Mouse (Mus musculus) left cerebral cortex, postnatal 36 days (tissue): ENCODE data around the gene Smg1. TPM values are rescaled to one million over a fixed set of nuclear protein-coding genes. Genes with fewer than 3 reads are reported as not detected.

ENCODE experiments used
- DNase-seq, 2 experiments: peaks; one replicate each; pipeline ENCODE4 v3.0.0; 2021 to 2022; ENCODE audit warnings: low spot score in 2 of 2, mixed read lengths in 1 of 2
- intact Hi-C: fragments of 180-260 bp; cut with DNase I; formaldehyde crosslinking; loops from one replicate; pipeline ENCODE4 v1.15.1; 2025
- total RNA-seq, 2 experiments: library from RNA; stranded (reverse); gene quantifications; 2 replicates each; pipeline ENCODE4 v1.2.3; 2021

Gene Smg1
- total RNA-seq, 2 experiments from 2014 or later = 58.7 to 88.1 TPM

DNA sequence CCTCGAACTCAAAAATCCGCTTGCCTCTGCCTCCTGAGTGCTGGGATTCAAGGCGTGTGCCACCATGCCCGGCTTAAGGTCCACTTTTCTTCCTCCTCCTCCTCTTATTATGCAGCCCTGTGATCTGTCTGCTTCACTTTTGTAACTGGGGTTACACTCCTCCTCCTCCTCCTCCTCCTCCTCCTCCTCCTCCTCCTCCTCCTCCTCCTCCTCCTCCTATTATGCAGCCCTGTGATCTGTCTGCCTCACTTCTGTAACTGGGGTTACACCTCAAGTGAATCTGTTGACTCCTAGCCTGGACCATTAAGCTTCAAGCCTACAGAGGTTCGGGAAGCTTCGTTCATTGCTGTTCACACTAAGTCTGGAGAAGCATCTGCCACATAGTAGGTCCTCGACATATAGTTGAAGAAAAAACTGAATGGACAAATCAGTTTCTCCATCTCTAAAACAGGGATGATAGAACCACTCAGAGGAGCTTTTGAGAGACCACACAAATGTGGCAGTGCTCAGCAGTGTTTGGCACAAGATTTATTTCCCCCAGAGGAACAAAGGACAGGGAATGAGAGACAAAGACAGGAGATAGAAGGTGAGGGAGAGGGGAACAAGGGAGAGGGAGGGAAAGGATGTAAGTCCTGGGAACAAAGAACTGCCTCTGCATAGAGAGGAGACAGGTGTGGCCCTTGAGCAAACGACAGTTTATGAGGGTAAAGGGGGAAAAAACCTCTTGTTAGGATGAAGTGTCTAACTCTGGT is 126.5 kb downstream of the Smg1 start:
- DNase-seq = no peak
- intact Hi-C loops = no loop called here

DNA sequence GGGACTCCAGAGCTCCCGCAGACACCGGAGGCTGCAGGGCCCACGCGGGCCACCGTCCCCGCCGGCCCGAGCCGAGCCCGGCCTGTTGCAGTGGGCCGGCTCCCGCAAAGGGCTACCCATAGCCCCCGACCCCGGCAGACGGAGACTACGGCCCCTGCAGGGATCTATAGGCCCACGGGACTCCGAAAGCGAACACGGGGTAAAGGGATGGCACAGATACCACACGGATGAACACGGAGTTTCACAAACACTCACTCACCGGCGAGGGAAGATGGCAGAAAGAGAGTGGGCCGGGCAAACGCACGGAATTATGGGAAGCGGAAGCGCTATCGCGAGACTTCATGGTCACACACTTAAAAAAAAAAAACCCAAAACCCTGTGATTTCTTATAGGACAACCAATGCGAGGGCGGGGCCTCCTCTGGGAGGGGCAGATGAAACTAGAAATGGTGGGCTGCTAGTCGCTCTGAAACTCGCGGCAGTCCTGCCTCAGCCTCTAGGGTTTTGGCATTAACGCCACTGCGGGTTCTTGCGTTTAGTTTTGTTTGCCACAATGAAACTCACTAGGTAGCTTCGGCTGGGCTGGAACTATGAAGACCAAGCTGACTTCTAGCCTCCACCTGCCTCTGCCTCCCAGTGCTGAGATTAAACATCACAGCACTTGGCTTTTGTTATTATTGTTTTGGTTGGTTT is 127.4 kb downstream of the Smg1 start, which contains the start of gene Rps15a:
TSS of gene Rps15a (minus strand) at position 312 of the 692 bp plus-strand sequence.
- peak; percentile 93 to 95 for DNase-seq
- intact Hi-C loops = no loop called here

GRCm38 (mm10) chr7:118115533-118115876 is 128.0 kb downstream of the Smg1 start:
- DNase-seq = no peak
- intact Hi-C loops = no loop called here

DNA sequence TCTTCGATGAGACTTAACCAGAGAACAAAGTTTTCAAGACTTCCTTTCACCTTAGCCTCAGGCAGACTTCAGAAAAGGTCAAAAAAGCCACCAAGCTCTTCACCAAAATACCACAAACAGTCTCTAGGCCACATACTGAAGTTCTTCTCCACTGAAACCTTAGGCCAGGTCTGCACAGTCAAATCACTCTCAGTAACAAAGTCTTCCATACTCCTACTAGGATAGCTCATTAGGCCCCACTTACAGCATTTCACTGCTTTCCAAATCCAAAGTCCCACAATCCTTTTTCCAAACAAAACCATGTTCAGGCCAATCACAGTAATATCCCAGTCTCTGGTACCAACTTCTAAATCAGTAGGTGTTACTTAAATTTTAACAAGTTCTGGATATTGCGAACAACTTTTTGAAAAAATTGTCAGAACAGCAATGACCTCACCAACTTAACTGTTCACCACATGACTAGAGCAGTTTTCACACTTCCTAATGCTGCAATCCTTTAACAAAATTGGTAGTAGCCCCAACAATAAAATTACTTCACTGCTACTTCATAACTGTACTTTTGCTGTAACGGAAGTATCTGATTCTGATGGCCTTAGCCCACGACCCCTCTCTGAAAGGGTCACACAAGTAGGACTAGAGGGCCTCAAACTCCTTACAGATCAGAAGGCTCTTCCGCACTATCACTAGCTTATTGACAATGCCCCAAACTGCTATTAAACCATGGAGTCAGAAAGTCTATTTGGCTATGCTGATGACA is 129.8 kb downstream of the Smg1 start:
- no peak for DNase-seq
- intact Hi-C loops = no loop called here

DNA sequence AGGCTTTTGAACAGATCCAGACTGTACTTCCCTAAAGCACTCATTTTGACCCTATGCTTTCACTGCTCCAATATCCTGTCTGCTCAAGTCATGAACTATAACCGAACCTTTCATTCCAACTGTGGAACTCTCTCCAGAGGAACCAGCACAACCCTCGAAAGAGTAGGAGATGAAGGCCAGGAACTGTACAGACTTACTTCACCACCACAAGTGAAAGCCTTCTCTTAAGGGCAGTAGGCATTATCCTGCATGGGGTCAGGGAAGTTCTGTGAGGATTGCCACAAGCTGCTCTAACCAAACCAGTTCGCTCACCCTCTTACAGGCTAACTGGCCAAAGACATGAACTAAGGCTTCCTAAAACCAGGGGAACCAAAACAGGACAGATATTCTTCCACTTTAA is 132.3 kb downstream of the Smg1 start:
- intact Hi-C loops = no loop called here
- DNase-seq = no peak

- intact Hi-C loops = loop anchor here (10.0 kb wide), 2 partner anchors 453 to 1403 kb away; no protein-coding TSS in a partner anchor
- no peak for DNase-seq
Measured at GRCm38 (mm10) chr7:118107671-118108070, 135.8 kb downstream of the Smg1 start.

- no peak for DNase-seq
- intact Hi-C loops = loop anchor here (5.0 to 10.0 kb wide), 3 partner anchors 450 to 1462 kb away; no protein-coding TSS in a partner anchor
Measured at GRCm38 (mm10) chr7:118104458-118105052, 138.9 kb downstream of the Smg1 start.

DNA sequence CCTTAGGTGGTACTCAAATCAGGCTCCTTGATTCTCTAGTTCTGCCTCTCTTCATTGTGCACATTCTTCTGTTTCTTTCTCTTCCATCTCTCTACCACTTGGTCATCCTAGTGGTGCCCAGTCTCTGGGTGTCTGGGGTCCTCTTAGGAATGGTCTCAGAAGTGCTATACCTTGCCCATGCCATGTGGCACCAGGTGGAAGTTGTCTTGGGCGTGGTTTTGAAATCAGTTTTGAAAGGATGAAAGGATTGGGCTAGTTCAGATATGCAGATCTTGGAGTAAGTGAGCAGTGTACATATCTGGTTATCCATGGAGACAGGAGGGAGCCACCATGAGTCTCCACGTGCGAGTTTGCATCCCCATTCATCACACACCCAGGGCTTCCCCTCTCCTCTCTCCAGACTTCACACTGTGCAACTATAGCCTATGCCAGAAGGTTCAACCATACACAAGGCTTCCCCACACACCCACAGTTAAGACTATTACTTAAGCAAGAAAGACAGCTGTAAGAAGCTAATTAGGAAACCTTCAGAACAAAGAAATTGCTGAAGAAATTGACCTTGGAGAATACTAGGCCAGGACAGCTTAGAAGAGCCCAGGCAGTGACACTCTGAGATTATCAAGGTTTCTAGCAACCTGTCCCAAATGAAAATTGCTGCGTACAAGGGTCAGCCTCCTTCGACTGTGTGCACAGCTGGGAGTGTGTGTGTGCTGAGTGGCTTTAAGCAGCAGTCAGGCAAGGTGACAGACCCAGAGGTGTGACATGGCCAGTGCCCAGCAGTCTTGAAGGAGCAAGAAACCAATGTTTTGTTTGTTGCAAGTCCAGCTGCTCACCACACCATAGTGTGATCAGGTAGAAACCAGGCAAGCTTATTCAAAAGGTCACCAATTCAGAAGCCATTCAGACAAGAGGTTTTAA is 139.7 kb downstream of the Smg1 start:
- intact Hi-C loops = loop anchor here (2.0 to 10.0 kb wide), 4 partner anchors 449 to 1461 kb away; partner anchors contain the start of gene Xylt1
- no peak for DNase-seq

GRCm38 (mm10) chr7:118102678-118103461 is 140.6 kb downstream of the Smg1 start:
- intact Hi-C loops = loop anchor here (2.0 to 10.0 kb wide), 4 partner anchors 448 to 1461 kb away; partner anchors contain the start of gene Xylt1

GRCm38 (mm10) chr7:118102231-118102630 is 141.2 kb downstream of the Smg1 start:
- intact Hi-C loops = loop anchor here (2.0 to 10.0 kb wide), 4 partner anchors 447 to 1460 kb away; partner anchors contain the start of gene Xylt1
- no peak for DNase-seq

More at GRCm38 (mm10) chr7:118102678-118103461, 140.6 kb downstream of the Smg1 start:
- DNase-seq = no peak

GRCm38 (mm10) chr7:118097615-118098014 is 145.9 kb downstream of the Smg1 start:
- intact Hi-C loops = no loop called here
- DNase-seq = no peak

Other genes starting within 250 kb of the Smg1 start
- 100 to 1,000 TPM; 359 to 374 TPM for gene Rps15a, start 127.5 kb downstream of the Smg1 start, total RNA-seq
- gene Arl6ip1, start 114.0 kb downstream of the Smg1 start, total RNA-seq = 100 to 1,000 TPM; 249 to 254 TPM
- 10 to 100 TPM; 55.3 to 70.6 TPM for gene Syt17, start 204.6 kb upstream of the Smg1 start, total RNA-seq
- 1 to 10 TPM; 2.7 to 3.4 TPM for gene Itpripl2, start 248.3 kb upstream of the Smg1 start, total RNA-seq